Mouse (Mus musculus): ENCODE measurements at regions not wholly inside any gene's neighbourhood (a gene's known extent, or its start where the extent isn't known, plus 50 kb on each side); places are given as distances from the start of the nearest gene placed in this dataset.

DNA sequence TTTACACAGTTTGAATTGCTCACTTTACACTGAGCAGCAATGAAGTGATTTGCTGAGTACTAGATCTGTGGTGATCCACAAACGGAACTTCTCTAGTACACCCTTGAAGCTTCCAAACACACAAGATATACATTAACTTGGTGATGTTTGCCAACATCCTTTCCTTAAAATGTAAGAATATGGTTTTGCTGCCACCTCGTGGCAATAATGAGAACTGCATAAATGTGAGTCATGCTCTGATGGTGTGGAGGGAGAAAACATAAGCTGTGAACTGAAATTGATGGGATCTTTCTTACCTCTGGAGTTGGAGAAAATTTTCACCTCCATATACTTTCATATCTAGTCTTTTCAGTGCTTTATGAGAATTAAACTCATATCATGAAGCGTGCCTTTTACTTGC is 51.6 kb downstream of the Bex3 start:
- peak; percentile 49 for DNase-seq (ENCODE audit: low read depth, low spot score)

DNA sequence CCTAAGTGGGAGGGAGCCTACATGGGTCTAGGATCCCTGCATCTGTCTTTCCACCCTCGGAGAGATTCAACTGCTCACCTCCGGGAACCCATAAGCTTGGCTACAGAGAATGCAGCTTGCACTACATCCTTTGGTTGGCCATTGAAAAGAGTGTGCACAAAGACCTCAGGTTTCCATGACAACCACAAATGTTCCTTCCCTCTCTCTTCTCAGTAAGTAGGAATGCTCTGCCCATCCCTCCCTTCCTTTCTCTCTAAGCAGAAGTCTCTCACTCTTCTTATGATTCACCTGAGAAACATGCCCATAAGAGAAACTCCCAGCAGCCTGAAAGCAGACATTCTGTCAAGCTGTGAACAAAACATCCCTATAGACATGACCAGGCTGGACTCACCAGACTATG is 95.8 kb downstream of the Bex3 start:
- peak; percentile 5 for DNase-seq (ENCODE audit: low read depth, low spot score)
